Mouse (Mus musculus) heart, postnatal 0 days (tissue): Measurements from ENCODE around the gene Uaca.

Experiments used
- CTCF ChIP-seq: IDR thresholded peaks from 2 replicates; pipeline ENCODE4 v1.5.1; 2016; ENCODE audit warnings: antibody characterized with exemption, control low read depth, low read depth
- EP300 ChIP-seq: IDR thresholded peaks from 2 replicates; pipeline ENCODE4 v1.6.1; 2016; ENCODE audit warnings: antibody characterized with exemption, low read depth

- TF ChIP-seq CTCF (no peak), EP300 (no peak)
Measured at GRCm38 (mm10) chr9:60836151-60836550, 41.8 kb downstream of the Uaca start.
